Mouse (Mus musculus): ENCODE results near the gene Kptn.

Gene Kptn

DNA sequence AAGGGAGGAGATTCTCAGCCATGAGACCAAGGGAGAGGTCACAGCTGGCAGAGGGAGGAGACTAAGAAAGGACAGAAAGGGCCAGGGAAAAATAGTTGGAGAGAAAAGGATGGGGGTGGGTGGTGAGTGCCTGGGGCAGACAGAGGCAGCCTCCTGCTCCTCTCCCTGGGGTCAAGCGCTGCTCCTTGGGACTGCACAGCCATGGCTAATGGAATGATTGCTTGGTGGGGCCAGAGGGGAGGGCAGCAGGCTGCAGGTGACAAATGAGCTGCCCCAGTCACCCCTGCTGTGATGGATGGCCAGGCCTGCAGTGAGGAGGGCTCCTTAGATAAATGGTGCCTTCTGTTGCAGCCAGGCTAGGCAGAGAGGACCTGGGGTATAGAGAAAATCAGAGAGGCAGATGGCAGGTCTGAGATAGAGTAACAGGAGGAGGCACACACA, 52.5 kb downstream of the Kptn start:
- no peak for DNase-seq

DNA sequence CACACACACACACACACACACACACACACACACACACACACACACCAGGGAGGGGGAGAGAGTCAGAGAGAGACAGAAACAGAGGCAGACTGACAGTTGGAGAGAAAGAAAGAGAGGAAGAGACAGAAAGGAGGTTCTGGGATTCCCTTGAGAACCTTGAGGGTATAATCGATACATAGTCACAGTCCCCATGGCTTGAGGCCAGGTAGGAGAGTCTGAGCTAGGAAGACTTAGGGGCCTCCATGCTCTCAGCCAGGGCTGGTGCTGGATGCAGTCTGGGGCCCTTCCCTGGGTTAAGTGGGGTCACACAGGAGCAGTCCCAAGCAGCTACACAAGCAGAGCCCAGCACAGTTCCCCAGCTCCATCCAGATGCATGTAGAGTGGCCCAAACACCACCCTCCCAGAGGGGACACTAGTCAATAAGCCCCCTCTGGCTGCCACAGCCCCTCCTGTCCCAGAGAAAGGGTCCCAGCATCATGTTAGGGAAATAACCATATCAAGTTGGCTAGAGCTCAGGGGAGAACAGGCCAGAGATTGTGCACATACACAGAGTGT, 53.0 kb downstream of the Kptn start:
- DNase-seq, result no peak

DNA sequence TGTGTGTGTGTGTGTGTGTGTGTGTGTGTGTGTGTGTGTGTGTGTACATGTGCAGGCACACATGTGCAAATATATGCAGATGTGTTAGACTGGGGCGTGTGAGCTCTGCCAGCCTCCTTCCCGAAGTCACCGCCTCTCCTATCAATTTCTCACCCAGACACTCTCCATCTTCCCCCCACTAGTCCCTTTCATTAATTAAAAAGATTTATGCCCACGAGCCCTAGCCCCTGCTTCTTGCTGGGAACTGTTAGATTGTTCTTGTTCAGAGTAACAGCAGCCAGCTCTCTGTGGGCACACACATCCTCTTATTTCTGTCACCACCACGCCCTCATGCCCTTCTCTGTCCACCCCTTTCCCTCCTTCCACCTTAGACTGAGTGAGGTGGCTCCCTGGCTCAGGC, 53.5 kb downstream of the Kptn start:
- DNase-seq, result no peak

DNA sequence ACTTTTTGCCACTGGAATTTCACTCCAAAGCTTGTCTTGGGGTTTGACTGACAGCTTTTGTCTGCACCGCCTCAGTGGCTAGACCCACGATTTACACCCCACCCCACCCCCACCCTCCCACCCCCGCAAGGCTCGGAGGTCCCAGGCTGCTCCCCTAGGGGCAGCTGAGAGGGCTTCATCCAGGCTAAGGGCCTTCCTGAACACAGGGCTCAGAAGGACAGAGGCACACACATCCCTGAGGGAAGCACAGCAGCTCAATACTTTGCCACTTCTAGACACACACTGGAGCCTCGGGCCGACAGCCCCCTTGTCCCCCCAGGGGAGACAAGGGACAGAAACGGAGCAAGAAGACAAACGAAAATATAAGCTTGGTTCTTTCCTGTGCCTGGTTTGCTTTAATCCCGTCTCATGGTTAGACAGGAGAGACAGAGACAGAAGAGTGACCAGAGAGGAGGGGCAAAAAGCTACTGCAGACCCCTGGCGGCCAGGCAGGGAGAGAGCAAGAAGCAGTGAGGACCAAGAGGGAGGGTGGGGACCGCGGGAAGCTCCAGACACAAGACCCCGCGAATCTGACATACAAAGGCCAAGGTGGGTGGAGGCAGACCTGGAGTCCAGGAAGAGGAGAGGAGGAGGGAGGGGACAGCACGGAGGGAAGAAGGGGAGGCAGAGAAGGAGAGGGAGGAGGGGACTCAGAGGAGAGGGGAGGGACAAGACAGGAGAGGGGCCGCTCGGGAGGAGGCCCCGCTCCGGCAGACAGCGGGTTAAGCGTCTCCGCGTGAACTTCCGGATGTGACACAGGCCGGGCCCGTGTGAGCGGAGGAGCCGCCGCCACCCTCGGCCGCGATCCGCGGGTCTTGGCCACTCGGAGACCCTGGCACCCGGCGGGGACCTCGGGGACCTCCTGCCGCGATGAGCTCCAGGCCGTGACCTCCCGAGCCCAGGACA, 55.2 kb downstream of the Kptn start, which contains the start of gene Meis3:
TSS of gene Meis3 (plus strand) at position 494 of the 945 bp plus-strand sequence.
- peak; percentile 65 to 76 for DNase-seq

DNA sequence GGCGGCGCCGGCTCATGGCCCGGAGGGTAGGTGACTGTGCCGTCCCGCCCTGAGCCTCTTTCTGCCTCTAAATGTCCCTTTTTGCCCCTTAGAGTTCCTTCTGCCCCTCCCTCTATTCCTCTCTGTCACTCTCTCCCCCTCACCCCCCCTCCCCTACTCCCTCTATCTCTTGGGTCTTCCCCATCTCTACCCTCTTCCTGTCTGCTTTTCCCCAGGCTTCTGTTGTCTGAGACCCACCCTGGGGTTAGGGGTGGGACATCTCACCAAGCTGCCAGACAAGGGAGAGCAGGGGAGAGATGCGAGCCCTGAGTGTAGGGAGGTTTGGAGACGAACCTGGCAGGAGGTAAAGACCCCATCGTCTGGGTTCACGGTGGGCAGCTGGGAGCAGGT, 55.8 kb downstream of the Kptn start:
- DNase-seq, result peak in 1 of 2 experiments; percentile 25

Data from thymus, postnatal 36 days (tissue).